Mouse (Mus musculus): ENCODE results near the gene C130050O18Rik. TPM values are rescaled to one million over a fixed set of nuclear protein-coding genes. Genes with fewer than 3 reads are reported as not detected.

Gene C130050O18Rik
- under 1 TPM; 0.81 to 0.91 TPM for total RNA-seq (2021)
- long read RNA-seq, experiment 1, partial matches to known transcripts = 0 of 2 reads
- long read RNA-seq, experiment 1, other reads (novel, unspliced or antisense) = 1 of 2 reads
- long read RNA-seq, experiment 2, partial matches to known transcripts = 0 of 1 reads
- long read RNA-seq, experiment 2, other reads (novel, unspliced or antisense) = 0 of 1 reads

DNA sequence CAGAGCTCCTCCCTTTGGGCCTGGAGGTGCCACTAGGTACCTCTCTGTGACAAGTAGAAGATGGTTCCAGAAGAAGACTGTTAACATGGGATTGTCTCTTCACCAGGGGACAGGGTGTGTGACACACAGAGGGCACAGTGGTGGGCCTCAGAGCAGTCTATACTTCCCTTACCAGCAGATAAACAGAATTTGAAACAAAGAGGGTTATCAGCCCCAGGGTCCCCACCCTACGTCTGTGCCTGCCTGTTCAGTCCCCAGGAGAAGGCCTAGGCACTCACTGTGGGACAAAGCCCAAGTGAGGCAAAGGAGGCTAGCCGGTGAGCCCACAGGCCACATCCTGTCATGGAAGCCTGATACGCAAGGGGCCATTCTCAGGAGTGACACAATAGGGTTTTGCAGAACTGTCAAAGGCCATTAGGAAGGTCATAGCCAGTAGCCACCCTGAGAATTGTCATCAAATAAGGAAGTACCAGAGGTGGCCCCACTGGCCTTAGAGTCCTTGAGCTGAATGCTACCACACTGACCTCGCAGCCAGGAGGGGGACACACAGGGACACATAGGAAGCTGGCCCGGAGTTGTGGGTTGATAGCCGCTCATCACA lies at the start of gene C130050O18Rik:
Gene C130050O18Rik, plus strand, starts transcription at position 480 of the 601 bp plus-strand sequence.
- DNase-seq = no peak

DNA sequence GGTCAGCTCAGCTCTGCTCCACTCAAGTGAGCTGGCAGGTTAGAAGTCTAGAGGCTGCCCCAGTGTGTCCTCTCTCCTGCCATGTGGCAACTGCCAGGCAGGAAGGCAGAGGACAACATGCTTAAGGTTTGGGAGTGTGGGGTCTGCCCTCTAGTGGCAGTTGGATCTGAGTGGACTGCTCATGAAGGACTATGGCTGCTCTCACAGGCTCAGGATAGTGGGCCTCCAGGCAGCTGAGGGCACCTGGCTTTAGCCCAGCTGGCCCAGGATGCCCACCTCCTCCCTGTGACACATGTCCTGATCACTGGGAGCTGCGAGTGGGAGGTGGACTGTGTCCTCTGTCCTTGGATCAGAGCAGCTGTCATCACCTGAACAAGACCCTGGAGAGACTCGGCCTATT lies 46.4 kb upstream of the C130050O18Rik start:
- DNase-seq = peak; percentile 50

- no peak for DNase-seq
These were observed 45.8 kb upstream of the C130050O18Rik start for GRCm38 (mm10) chr5:139359244-139359643.

- DNase-seq = no peak
These were observed 41.2 kb upstream of the C130050O18Rik start for GRCm38 (mm10) chr5:139363858-139364257.

- DNase-seq = peak; percentile 94
These were observed 40.7 kb upstream of the C130050O18Rik start for GRCm38 (mm10) chr5:139364260-139364910.

GRCm38 (mm10) chr5:139364911-139365571 lies 40.0 kb upstream of the C130050O18Rik start:
- DNase-seq = no peak

- no peak for DNase-seq
These were observed 39.3 kb upstream of the C130050O18Rik start for GRCm38 (mm10) chr5:139365827-139366226.

- no peak for DNase-seq
These were observed 38.6 kb upstream of the C130050O18Rik start for GRCm38 (mm10) chr5:139366484-139366883.

GRCm38 (mm10) chr5:139367884-139368458 lies 37.1 kb upstream of the C130050O18Rik start:
- no peak for DNase-seq

- no peak for DNase-seq
These were observed 36.3 kb upstream of the C130050O18Rik start for GRCm38 (mm10) chr5:139368638-139369320.

GRCm38 (mm10) chr5:139370336-139370735 lies 34.7 kb upstream of the C130050O18Rik start:
- DNase-seq = no peak

DNA sequence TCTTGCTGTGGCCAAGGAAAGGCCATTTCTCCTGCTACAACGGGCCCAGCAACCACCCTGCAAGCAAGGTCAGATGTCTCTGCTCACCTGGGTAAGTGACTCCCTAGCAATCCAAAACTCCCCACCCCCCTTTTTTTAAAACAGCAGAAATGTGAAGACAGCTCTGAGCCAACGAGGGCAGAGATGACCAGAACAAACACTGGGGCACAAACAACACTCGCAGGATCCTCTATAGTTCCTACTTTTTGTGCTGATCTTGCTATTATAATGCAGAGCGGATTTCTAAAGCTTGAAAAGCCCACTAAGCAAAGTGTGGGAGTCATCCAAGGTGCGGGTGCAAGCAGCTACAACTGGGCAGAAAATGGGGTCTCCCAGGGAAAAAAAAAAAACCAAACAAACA lies 34.0 kb upstream of the C130050O18Rik start:
- no peak for DNase-seq

- peak; percentile 96 for DNase-seq
These were observed 33.3 kb upstream of the C130050O18Rik start for GRCm38 (mm10) chr5:139371631-139372401.

DNA sequence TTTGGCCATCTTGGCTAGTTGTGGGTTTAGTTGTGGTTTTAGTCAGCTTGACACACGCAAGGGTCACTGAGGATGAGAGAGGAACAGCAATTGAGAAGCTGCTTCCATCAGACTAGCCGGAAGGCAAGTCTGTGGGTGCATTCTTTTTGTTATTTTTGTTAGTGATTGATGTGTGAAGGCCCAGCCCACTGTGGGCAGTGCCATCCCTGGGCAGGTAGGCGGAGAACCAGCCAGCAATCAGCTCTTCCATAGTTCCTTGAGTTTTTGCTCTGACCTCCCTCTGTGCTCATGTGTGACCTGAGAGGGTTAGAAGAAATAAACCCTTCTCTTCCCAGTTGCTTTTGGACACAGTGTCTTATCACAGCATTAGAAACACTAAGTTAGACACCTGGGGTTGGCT lies 32.0 kb upstream of the C130050O18Rik start:
- DNase-seq = no peak

GRCm38 (mm10) chr5:139373889-139374444 lies 31.1 kb upstream of the C130050O18Rik start:
- no peak for DNase-seq

GRCm38 (mm10) chr5:139374841-139375240 lies 30.2 kb upstream of the C130050O18Rik start:
- DNase-seq = no peak

GRCm38 (mm10) chr5:139377468-139378270 lies 27.4 kb upstream of the C130050O18Rik start, which contains the start of gene Gpr146:
TSS of gene Gpr146 (plus strand) at chr5:139377697.
- peak; percentile 83 for DNase-seq

DNA sequence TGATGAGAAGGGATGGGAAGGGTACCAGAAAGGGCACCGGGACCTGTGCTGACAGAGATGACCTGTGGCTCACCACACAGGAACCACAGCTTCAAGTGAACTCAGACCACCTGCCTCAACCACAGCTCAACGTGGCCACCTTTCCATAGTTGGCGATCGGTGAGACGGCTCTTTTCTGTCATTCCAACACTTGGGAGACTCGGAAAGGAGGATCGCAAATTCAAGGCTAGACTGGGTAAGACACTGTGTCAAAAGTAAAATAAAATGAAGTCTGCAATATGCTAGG lies 26.9 kb upstream of the C130050O18Rik start:
- no peak for DNase-seq

- DNase-seq = peak; percentile 86
These were observed 26.0 kb upstream of the C130050O18Rik start for GRCm38 (mm10) chr5:139378986-139379629.
